Mouse (Mus musculus): ENCODE data around the gene Rbm28.
A peak's percentile ranks its signal among the peaks of the same experiment; 100 is the strongest.

Rbm28 gene

DNA sequence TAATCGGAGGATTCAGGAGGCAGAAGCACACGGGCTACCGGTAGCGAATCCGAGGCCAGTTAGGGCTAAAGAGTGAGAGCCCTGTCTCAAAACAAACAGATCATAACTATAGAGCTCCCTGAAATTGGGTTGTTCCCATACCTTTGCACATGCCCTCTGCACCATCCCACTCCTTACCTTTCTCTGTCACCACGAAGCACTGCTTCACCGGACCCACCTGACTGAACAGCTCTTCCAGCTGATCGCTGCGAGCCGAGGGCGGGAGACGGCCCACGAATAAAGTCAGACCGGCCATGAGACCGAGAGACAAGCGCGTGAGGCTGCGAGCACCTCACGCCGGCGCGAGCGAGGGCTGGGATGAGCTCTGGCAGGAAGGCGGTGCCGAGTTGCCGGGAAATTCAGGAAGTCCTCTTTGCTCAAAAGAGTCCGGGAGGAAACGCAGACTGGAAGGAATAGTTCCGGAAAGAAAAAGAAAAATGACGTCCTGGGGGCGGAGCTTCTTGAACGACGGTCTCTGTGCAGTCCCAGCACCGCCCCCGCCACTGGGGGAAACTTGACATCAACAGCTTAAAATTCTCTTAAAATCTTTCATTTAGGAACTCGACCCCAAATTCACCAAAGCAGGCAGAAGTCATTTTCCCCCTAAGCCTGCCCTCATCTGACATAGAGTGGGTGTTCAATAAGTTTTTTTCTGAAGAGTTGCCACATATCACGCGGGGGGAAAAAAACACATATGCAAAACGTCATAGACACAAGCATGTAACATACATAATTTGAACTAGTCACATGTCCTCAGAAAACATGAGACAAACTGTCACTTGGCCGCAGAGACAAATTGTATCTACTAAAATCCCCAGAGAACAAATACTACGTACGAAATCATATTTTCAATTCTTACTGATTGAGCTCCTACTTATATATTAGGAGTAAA is at the start of gene Rbm28:
Gene Rbm28, minus strand, starts transcription at position 693 of the 931 bp plus-strand sequence.
- peak; percentile 63 to 82 for DNase-seq (ENCODE audit: low spot score in 2 of 2)

- no peak for DNase-seq (ENCODE audit: low spot score in 2 of 2)
Observed at GRCm38 (mm10) chr6:29214245-29214644, 49.4 kb upstream of the Rbm28 start.

DNA sequence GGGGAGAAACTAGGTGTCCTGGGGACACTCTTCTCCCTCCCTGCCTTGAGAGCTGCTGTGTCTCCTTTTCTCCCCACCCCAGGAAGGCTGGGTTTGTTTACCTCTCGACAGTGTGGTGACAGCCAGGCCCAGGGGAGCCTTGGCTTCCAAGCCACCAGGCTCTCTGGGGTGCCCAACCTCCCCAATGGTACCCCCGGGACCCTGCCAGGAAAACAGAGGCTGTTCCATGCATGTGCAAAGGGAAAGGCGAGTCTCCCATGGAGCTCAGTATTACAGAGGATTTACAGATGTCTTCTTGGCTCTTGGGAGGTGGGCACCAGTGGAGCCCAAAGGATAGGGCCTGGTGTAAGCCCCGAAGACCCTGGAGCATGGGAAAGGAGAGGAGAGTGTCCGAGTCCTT is 48.6 kb upstream of the Rbm28 start:
- DNase-seq (ENCODE audit: low spot score in 2 of 2): no peak

GRCm38 (mm10) chr6:29211806-29212492 is 47.1 kb upstream of the Rbm28 start:
- peak; percentile 59 to 81 for DNase-seq (ENCODE audit: low spot score in 2 of 2)

DNA sequence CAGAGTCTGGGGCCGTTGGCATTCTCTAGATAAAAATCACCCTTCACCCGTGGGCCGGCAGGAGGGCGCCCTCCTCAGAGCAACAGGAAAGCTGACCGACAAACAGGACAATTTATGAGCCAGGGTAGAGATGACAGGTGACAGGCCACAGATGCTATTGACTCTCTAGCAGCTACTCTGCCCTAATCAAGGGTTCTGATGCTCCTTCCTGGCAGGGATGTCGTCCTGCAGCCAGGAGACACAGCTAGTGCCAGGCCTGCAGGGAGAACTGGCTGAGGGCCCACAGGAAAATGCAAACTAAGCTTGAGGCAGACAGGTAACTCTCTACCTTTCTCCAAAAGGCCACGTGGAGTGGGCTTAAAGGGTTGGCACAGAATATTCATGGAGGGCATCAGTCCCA is 46.3 kb upstream of the Rbm28 start:
- no peak for DNase-seq (ENCODE audit: low spot score in 2 of 2)

DNA sequence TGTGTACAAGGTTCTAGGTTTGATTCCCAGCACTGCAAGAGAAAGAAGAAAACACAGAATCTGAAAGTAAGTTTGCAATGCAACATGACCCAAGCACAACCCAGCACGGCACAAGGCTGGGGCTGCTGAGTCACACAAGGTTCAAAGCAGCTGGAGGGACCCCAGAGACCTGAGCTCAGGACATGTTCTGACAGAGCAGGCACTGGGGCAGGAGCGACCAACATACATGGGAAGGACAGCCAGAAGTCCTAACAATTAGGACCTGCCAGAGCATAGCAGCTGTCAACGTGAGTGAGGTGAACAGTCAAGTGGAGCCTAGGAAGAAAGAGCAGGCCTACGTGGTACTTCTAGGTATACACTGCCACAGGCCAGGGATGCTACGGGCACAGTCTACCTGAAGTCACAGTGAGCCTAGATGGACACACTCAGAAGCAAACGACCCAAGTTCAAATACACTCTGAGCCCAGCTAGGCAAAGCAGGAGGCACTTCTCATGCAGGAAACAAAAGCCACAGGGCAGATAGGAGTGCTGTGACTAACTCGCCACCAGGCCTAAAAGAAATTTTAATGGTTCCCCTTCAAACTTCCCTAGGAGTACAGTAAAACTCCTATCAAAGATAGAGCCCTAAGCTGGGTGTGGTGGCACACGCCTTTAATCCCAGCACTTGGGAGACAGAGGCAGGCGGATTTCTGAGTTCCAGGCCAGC is 45.6 kb upstream of the Rbm28 start:
- DNase-seq (ENCODE audit: low spot score in 2 of 2): no peak

- DNase-seq (ENCODE audit: low spot score in 2 of 2): no peak
Observed at GRCm38 (mm10) chr6:29208178-29208577, 43.4 kb upstream of the Rbm28 start.

- DNase-seq (ENCODE audit: low spot score in 2 of 2): no peak
Observed at GRCm38 (mm10) chr6:29207017-29207416, 42.2 kb upstream of the Rbm28 start.

DNA sequence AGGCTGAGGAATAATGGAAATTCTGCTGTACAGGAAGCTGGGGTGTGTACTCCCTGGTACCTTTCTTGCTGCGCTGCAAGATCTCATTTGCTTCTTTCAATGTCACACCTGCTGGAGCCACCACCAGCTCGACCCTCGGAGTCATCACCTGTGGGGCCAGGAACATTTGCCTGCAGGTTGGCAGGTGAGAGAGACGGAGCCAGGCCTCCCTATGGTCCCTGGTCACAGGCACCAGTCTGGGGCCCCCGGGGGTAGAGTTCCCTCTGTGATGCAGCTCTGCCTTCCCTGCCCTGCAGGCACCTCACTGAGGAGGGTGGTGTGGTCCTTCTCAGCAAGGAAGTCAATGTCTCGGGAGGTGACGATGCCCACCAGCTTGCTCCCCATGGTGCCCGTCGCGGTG is 41.2 kb upstream of the Rbm28 start:
- no peak for DNase-seq (ENCODE audit: low spot score in 2 of 2)

GRCm38 (mm10) chr6:29204932-29205614 is 40.3 kb upstream of the Rbm28 start:
- peak in 1 of 2 experiments; percentile 48 for DNase-seq (ENCODE audit: low spot score in 2 of 2)

GRCm38 (mm10) chr6:29203861-29204585 is 39.2 kb upstream of the Rbm28 start:
- no peak for DNase-seq (ENCODE audit: low spot score in 2 of 2)

DNA sequence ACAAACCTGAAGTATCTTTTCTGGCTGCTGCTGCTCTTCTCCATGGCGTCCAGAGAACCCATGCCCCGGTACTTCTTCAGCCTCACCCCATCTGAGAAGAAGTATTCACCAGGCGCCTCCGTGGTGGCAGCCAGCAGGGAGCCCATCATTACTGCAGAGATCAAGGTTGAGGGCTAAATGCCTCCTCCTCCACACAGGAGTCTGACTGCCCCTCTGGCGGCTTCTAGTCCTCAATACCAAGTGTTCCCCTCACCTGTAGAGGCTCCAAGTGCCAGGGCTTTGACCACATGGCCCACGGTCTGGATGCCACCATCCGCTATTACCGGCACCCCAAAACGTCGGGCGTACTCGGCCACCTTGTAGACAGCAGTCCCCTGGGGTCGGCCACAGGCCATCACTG is 38.3 kb upstream of the Rbm28 start:
- DNase-seq (ENCODE audit: low spot score in 2 of 2): no peak

DNA sequence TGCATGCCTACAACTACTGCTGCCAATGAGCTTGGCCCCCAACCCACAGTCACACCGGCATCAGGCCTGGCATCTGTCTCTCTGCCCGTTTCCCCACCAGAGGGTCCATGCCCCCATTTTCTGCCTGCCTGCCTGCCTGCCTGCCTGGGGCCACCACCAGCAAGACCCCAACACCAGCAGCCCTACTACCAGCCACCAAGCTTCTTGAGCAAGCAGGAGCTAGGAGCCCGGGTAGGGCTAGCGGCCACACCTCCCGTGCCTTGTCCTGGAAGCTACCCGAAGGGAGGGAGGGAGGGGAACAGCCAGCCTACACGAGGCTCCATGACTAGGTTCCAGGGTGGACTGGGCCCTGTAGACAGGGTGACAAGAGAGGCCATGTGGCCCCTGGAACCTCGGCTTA is 37.2 kb upstream of the Rbm28 start:
- DNase-seq (ENCODE audit: low spot score in 2 of 2): no peak

GRCm38 (mm10) chr6:29201341-29201740 is 36.5 kb upstream of the Rbm28 start:
- no peak for DNase-seq (ENCODE audit: low spot score in 2 of 2)

DNA sequence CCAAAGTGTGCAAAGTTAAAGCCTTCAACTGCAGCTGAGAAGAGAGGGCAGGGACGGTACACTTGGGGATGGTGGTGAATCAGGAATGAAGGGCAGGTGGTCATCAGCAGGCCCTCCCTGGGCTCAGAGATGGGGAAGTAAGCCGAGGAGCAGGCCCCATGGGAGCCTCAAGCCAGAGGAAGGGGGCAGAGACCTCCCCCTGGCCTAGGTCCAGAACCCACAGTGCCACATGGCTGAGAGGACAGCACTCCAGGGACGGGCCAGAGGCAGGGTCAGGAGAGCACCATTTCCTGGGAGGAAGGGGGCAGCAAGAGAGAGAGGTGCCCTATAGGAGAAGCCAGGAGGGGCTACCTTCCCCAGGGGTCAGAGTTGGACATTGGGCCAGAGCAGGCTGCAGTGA is 35.7 kb upstream of the Rbm28 start:
- DNase-seq (ENCODE audit: low spot score in 2 of 2): no peak

DNA sequence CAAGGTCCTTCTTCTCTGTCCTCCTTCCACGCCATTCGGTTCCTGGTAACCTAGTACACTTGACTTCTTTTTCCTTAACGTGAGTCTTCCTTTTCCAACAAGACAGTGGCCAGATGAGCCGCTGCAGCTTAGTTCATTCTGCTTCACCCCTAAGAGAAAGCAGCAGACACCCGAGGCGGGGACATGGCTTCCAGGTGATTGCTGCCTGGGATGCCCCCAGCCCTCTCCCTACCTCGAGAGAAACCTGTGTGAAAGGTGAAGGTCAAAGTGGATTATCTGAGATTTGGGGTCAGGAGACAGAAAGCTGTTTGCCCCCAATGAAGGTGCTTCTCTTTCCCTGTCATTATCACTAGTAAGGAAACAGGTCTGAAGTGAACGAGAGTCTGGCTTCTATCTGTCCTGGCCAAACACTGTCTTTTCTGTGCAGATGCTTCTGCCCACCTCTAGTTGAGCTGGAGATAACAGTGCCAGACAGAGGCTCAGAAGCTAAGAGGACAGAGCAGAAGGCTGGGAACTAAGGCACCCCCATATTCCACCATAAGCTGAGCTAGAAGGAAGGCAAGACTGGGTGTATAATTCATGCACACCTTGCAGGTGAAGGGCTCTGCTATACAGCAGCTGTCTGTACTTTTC is 34.5 kb upstream of the Rbm28 start:
- DNase-seq (ENCODE audit: low spot score in 2 of 2): no peak

- peak; percentile 57 to 86 for DNase-seq (ENCODE audit: low spot score in 2 of 2)
Observed at GRCm38 (mm10) chr6:29198309-29199222, 33.8 kb upstream of the Rbm28 start.

DNA sequence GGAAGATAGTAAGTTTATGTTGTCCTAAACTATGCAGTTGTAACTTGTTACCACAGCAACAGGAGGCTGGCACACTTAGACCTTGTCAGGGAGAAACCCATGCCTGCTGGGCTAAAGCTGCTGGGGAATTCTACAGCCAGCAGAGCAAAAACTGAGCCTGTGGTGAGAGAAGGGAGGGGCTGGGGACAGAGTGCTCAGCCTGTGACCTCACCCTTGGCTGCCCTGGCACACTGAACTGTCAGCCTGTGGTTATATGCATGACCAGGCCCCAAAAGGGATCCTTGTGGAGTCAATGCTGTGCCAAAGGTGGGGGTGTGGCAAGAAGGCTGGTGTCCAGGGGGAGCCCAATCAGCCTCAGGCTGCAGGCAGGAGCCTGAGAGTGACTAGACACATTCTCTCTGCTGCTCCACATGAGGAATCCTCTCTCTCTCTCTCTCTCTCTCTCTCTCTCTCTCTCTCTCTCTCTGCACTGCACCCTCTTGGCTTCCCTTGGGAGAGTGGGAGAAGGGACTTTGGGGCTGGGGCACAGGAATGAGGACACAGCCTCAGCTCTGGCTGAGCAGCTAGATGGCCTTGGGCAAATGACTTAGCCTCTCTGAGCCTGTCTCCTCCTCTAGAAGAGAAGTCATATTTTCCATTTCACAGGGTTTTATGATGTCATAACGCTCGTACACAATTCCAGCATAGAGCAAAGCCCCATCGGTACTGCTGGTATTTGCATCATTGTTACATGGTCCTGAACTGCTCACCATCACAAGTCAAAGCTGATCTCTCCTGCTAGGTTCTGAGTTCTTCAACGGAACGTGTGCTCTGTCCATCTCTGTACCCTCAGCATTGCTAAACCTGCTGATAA is 31.3 kb upstream of the Rbm28 start:
- no peak for DNase-seq (ENCODE audit: low spot score in 2 of 2)

GRCm38 (mm10) chr6:29195146-29195545 is 30.3 kb upstream of the Rbm28 start:
- DNase-seq (ENCODE audit: low spot score in 2 of 2): no peak
